Mouse (Mus musculus) CD4-positive naive resting alpha-beta T cell, adult 57 days (primary cell): Measurements from ENCODE around the gene Cyp2b13. TPM values are rescaled to one million over a fixed set of nuclear protein-coding genes. Genes with fewer than 3 reads are reported as not detected.

Source experiments
- total RNA-seq: library from RNA; stranded (reverse); gene quantifications from one replicate; pipeline ENCODE4 v1.2.4, GENCODE M21; 2023

Gene Cyp2b13
- not detected for total RNA-seq

GRCm38 (mm10) chr7:26061197-26061596, at the start of gene Cyp2b13:
Gene Cyp2b13, plus strand, starts transcription at chr7:26061497.

Other genes starting within 250 kb of the Cyp2b13 start
- gene Cyp2s1, start 244.6 kb upstream of the Cyp2b13 start, total RNA-seq: 11.1 TPM
- not detected for gene Cyp2b10, start 163.9 kb upstream of the Cyp2b13 start, total RNA-seq
- gene Cyp2b9, start 111.9 kb downstream of the Cyp2b13 start, total RNA-seq: not detected
- not detected for gene Vmn1r184, start 198.8 kb downstream of the Cyp2b13 start, total RNA-seq
- not detected for gene Cyp2a4, start 245.7 kb downstream of the Cyp2b13 start, total RNA-seq